Mouse (Mus musculus) midbrain, embryonic 16.5 days (tissue): ENCODE results near the gene Rab30. TPM values are rescaled to one million over a fixed set of nuclear protein-coding genes. Genes with fewer than 3 reads are reported as not detected.
A peak's percentile ranks its signal among the peaks of the same experiment; 100 is the strongest.
"Not testable (repeated sequence)": the region's sequence is repeated elsewhere in the genome, so short reads cannot be mapped to it uniquely, and the experiment has no call there.

Experiments
- ATAC-seq: fragments of 200-750 bp; cut with Nextera tagmentation; 2 replicates; pipeline ENCODE4 v1.8.0; 2017; ENCODE audit warnings: moderate TSS enrichment
- H3K27ac ChIP-seq: fragments of 300-500 bp; sonication (generic); 2 replicates; pipeline ENCODE4 v1.5.1; 2014; ENCODE audit warnings: mild to moderate bottlenecking, low read length, mixed read lengths
- H3K27me3 ChIP-seq: fragments of 300-500 bp; sonication (generic); 2 replicates; pipeline ENCODE4 v1.6.1; 2014; ENCODE audit warnings: low read depth, low read length, mixed read lengths; ENCODE audit not compliant: control insufficient read depth, insufficient read depth
- H3K36me3 ChIP-seq: fragments of 300-500 bp; sonication (generic); 2 replicates; pipeline ENCODE4 v1.6.1; 2014; ENCODE audit warnings: mild to moderate bottlenecking, low read length, moderate library complexity, mixed read lengths; ENCODE audit not compliant: control insufficient read depth, insufficient read depth
- H3K4me1 ChIP-seq: fragments of 300-500 bp; sonication (generic); 2 replicates; pipeline ENCODE4 v1.6.1; 2014; ENCODE audit warnings: mild to moderate bottlenecking, low read length, mixed read lengths; ENCODE audit not compliant: control insufficient read depth, insufficient read depth
- H3K4me2 ChIP-seq: fragments of 300-500 bp; sonication (generic); 2 replicates; pipeline ENCODE4 v1.6.1; 2014; ENCODE audit warnings: mild to moderate bottlenecking, low read length, mixed read lengths
- H3K4me3 ChIP-seq: fragments of 300-500 bp; sonication (generic); 2 replicates; pipeline ENCODE4 v1.5.1; 2014; ENCODE audit warnings: low read depth, mild to moderate bottlenecking, low read length, moderate library complexity, mixed read lengths
- H3K9ac ChIP-seq: fragments of 300-500 bp; sonication (generic); 2 replicates; pipeline ENCODE4 v1.6.1; 2014; ENCODE audit warnings: low read depth, low read length, mixed read lengths
- H3K9me3 ChIP-seq: fragments of 300-500 bp; sonication (generic); replicated peaks from 2 replicates; pipeline ENCODE4 v1.6.1; 2014; ENCODE audit warnings: mild to moderate bottlenecking, low read length, mixed read lengths; ENCODE audit not compliant: control insufficient read depth, poor library complexity, severe bottlenecking
- WGBS: fragments of 180-500 bp; shearing (Covaris S2); extraction: QIAGEN DNeasy Blood & Tissue Kit; methylation state at CpG from one replicate; pipeline ENCODE4 v1.1.7; 2014; 5-methylcytosine and 5-hydroxymethylcytosine counted together
- polyA plus RNA-seq: library from polyadenylated mRNA; unstranded; fragments of >200 nt; fragmentation: Nextera tagmentation; extraction: Ambion mirVana; gene quantifications from 2 replicates; pipeline ENCODE4 v1.2.1, GENCODE M21; 2015

Rab30 gene
- polyA plus RNA-seq, 1 experiment from 2014 or later, result 19.9 TPM

DNA sequence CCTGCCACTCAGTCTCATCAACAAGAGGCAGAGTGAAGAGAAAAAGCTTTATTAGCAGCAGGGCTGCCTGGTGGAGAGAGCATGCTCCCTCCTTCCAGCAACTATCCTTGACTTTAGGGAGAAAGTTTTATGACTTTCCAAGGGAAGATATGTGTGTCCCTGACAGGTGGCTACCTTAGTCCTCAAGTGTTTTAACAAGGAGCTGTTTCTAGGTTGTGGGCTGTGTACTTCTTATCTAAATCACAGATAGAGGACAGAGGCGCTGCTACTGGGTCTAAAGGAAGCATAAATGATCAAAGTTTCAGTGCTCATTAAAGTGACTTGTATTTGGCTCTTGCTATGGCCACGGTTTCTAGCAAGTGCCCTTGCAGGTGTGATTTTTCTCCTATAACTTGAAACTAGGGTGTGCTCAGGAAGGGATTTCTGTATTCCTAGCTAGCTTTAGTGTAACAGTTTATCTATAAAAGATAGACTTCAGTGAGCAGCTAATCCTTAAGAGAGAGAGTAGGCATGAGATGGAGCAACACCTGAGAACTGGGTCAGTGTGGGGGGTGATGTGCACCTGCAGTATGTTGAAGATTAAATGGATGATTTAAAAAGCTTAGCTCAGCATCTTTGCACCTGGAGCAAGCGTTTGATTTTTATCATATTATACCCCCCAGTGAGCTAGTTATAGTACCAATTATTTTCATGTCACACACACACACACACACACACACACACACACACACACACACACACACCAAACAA lies 21.1 kb upstream of the Rab30 start:
- no peak overlapping the region for H3K27ac ChIP-seq
- no peak overlapping the region for H3K9ac ChIP-seq
- H3K36me3 ChIP-seq, result no peaks in the 10 kb centered on the region
- H3K9me3 ChIP-seq, result no peaks in the 10 kb centered on the region
- H3K27me3 ChIP-seq, result no peaks in the 10 kb centered on the region
- no peak overlapping the region for H3K4me2 ChIP-seq
- no peak overlapping the region for H3K4me3 ChIP-seq
- ATAC-seq, result no peak
- no peaks in the 10 kb centered on the region for H3K4me1 ChIP-seq
- WGBS, result 68% methylated on average over 3 of the region's 3 CpGs

DNA sequence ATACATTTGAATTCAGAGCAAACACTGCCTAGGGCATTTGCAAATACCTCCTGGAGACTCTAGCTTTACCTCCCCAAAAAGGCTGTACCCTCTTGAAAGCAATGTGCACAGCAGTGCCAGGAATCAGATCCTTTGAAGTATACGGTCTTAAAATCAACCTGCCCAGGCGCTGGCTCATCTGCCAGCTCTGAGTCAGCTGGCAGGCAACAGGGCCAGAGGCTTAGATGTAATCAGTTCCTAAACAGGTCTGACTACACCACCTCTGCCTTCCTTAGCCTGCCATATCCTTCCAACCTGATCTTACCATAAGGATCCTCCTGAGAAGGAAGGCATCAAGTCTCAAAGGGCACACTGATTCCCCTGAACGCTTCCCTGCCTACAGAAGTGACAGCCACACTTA lies 17.7 kb upstream of the Rab30 start:
- Histone ChIP-seq H3K4me3 (no peak overlapping the region), H3K36me3 (no peaks in the 10 kb centered on the region), H3K9me3 (no peaks in the 10 kb centered on the region), H3K9ac (no peak overlapping the region), H3K27me3 (no peaks in the 10 kb centered on the region), H3K27ac (no peak overlapping the region), H3K4me1 (no peaks in the 10 kb centered on the region), H3K4me2 (no peak overlapping the region)
- peak; percentile 56 for ATAC-seq
- WGBS, result 26% methylated on average over 3 of the region's 3 CpGs

- no peaks in the 10 kb centered on the region for H3K36me3 ChIP-seq
- no peak for ATAC-seq
- H3K27ac ChIP-seq, result no peak overlapping the region
- H3K4me2 ChIP-seq, result no peak overlapping the region
- 78% methylated on average over 4 of the region's 4 CpGs for WGBS
- H3K9ac ChIP-seq, result no peak overlapping the region
- H3K4me1 ChIP-seq, result no peaks in the 10 kb centered on the region
- H3K27me3 ChIP-seq, result no peaks in the 10 kb centered on the region
- H3K9me3 ChIP-seq, result no peaks in the 10 kb centered on the region
- H3K4me3 ChIP-seq, result no peak overlapping the region
Measured at GRCm38 (mm10) chr7:92724261-92724660, 17.1 kb upstream of the Rab30 start.

DNA sequence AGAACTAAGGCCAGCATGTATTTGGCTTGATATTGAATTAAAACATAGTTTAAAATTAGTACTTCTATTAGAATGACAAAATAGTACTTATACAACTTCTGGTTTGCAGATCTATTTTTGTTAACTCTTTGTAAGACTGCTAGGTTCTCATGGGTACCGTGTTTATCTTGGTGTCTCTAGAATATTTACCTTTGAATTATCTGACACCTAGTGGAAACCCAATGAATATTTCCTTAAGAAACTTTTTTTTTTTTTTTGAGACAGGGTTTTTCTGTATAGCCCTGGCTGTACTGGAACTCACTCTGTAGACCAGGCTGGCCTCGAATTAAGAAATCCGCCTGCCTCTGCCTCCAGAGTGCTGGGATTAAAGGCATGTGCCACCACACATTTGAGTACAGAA lies 11.8 kb upstream of the Rab30 start:
- H3K4me1 ChIP-seq, H3K27me3 ChIP-seq, H3K27ac ChIP-seq, H3K4me2 ChIP-seq, H3K9ac ChIP-seq, H3K4me3 ChIP-seq, H3K9me3 ChIP-seq, H3K36me3 ChIP-seq: not testable (repeated sequence)
- 74% methylated on average over 3 of the region's 3 CpGs for WGBS
- ATAC-seq, result 0 out of 2 replicates have a peak, but pooled peaks have one; percentile 10

DNA sequence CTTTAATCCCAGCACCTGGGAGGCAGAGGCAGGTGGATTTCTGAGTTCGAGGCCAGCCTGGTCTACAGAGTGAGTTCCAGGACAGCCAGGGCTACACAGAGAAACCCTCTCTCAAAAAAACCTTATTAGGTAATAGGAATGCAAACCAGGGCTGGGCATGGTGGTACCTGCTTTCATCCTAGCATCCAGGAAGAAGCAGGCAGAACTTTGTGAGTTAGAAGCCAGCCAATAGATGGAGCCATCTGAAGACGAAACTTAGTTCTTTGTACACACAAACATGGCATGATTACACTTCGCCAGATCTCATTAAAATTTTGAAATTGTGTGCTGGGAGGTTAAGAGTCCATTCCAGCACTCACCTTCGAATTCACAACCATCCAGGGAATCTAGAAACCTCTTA lies 10.9 kb upstream of the Rab30 start:
- H3K36me3 ChIP-seq, result peaks cover 4% of the 10 kb centered on the region; the same call in 1 of the 2 replicates
- H3K9me3 ChIP-seq, result no peaks in the 10 kb centered on the region
- 82% methylated on average over 4 of the region's 4 CpGs for WGBS
- H3K4me2 ChIP-seq, result no peak overlapping the region
- no peak overlapping the region for H3K27ac ChIP-seq
- H3K9ac ChIP-seq, result no peak overlapping the region
- no peak for ATAC-seq
- H3K4me1 ChIP-seq, result no peaks in the 10 kb centered on the region
- no peaks in the 10 kb centered on the region for H3K27me3 ChIP-seq
- no peak overlapping the region for H3K4me3 ChIP-seq

GRCm38 (mm10) chr7:92730959-92731358 lies 10.4 kb upstream of the Rab30 start:
- Histone ChIP-seq H3K27ac (no peak overlapping the region), H3K27me3 (no peaks in the 10 kb centered on the region), H3K4me3 (no peak overlapping the region), H3K36me3 (peaks cover 4% of the 10 kb centered on the region; the same call in 1 of the 2 replicates), H3K4me1 (no peaks in the 10 kb centered on the region), H3K4me2 (no peak overlapping the region), H3K9me3 (no peaks in the 10 kb centered on the region), H3K9ac (no peak overlapping the region)
- ATAC-seq, result no peak
- WGBS, result 72% methylated on average over 3 of the region's 3 CpGs

DNA sequence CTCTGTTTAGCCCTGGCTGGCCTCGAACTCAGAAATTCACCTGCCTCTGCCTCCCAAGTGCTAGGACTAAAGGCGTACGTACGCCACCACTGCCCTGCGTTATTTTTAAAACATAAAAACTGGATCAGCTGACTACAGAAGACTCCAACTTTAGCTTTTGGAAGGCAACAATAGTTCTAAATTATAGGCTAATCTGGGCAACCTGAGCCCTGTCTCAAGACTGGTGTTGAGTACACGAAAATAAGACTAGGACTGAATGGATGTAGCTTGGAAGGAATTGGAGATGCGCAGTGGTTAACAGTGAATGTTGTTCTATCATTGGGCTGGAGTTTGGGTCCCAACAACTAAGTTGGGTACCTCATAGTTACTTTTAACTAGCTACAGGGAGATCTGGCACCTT lies 9.3 kb upstream of the Rab30 start:
- WGBS, result 96% methylated on average over 7 of the region's 7 CpGs
- Histone ChIP-seq H3K9ac (no peak overlapping the region), H3K36me3 (peaks cover 4% of the 10 kb centered on the region; the same call in 1 of the 2 replicates), H3K4me3 (no peak overlapping the region), H3K4me1 (no peaks in the 10 kb centered on the region), H3K4me2 (no peak overlapping the region), H3K27ac (no peak overlapping the region), H3K9me3 (no peaks in the 10 kb centered on the region), H3K27me3 (no peaks in the 10 kb centered on the region)
- no peak for ATAC-seq

DNA sequence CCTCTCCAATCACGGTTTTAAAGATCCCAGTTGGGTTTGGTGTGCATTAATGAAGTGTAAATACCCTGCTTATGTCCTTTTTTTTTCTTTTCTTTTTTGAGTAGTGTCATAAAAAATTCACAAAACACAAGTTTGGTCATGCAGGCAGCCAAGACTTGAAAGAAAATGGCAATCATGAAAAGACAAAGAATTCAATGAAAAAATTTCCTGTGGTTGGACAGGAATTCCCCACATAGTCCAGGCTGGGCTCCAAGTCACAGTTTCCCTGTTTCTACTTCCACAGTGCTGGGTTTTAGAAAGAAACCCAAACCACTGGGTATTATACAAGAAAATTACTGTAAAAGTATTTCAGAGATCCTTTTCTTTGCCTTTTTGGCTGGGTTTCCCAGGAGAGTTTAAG lies 3.8 kb upstream of the Rab30 start:
- Histone ChIP-seq H3K36me3 (peaks cover 6% of the 10 kb centered on the region; the same call in 1 of the 2 replicates), H3K27me3 (no peaks in the 10 kb centered on the region), H3K4me1 (peaks cover 26% of the 10 kb centered on the region), H3K4me2 (peak overlapping the region; percentile 18), H3K27ac (no peak overlapping the region), H3K4me3 (no peak overlapping the region), H3K9ac (no peak overlapping the region), H3K9me3 (no peaks in the 10 kb centered on the region)
- 45% methylated on average over 1 of the region's 1 CpGs for WGBS
- ATAC-seq, result no peak

DNA sequence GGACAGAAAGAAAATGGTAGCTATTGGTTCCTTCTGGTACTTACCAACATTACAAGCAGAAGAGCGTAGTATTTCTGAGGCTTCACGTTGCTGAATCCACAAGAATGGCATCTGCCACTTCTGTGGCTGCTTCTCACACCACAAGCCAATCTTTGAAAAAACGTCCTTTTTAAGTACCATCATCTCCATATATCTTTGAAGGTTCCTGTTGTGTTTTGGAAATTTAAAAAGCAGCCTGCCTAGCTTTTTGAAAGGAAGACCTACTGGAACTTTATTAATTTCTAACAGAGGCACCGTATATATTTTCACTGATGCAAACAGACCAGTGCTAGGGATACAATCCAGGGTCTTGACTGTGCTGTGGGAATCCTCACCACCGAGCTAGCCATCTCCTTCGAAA lies 1.4 kb upstream of the Rab30 start:
- 17% methylated on average over 6 of the region's 6 CpGs for WGBS
- H3K27ac ChIP-seq, result no peak overlapping the region
- H3K9me3 ChIP-seq, result no peaks in the 10 kb centered on the region
- 0 out of 2 replicates have a peak, but pooled peaks cover 2% of the 10 kb centered on the region for H3K36me3 ChIP-seq
- peak overlapping the region; percentile 93 for H3K9ac ChIP-seq
- H3K4me1 ChIP-seq, result peaks cover 41% of the 10 kb centered on the region
- ATAC-seq, result no peak
- peak overlapping the region; percentile 73 for H3K4me3 ChIP-seq
- no peaks in the 10 kb centered on the region for H3K27me3 ChIP-seq
- peak overlapping the region; percentile 88 for H3K4me2 ChIP-seq
